Mouse (Mus musculus) neural tube, embryonic 14.5 days (tissue): ENCODE results near the gene Dlx1. TPM values are rescaled to one million over a fixed set of nuclear protein-coding genes. Genes with fewer than 3 reads are reported as not detected.

Source experiments
- ATAC-seq: fragments of 200-750 bp; cut with Nextera tagmentation; 2 replicates; pipeline ENCODE4 v1.8.0; 2017; ENCODE audit warnings: low read depth, mild to moderate bottlenecking, moderate TSS enrichment, moderate library complexity
- H3K27ac ChIP-seq: fragments of 300-500 bp; sonication (generic); 2 replicates; pipeline ENCODE4 v1.5.1; 2014; ENCODE audit warnings: low read depth, mild to moderate bottlenecking, control low read depth, low read length, moderate library complexity, mixed read lengths
- H3K27me3 ChIP-seq: fragments of 300-500 bp; sonication (generic); 2 replicates; pipeline ENCODE4 v1.6.1; 2014; ENCODE audit warnings: low read length; ENCODE audit not compliant: control insufficient read depth, insufficient read depth
- H3K36me3 ChIP-seq: fragments of 300-500 bp; sonication (generic); 2 replicates; pipeline ENCODE4 v1.6.1; 2014; ENCODE audit warnings: low read length, mixed read lengths; ENCODE audit not compliant: control insufficient read depth, insufficient read depth
- H3K4me1 ChIP-seq: fragments of 300-500 bp; sonication (generic); 2 replicates; pipeline ENCODE4 v1.6.1; 2014; ENCODE audit warnings: low read length; ENCODE audit not compliant: control insufficient read depth, insufficient read depth
- H3K4me2 ChIP-seq: fragments of 300-500 bp; sonication (generic); 2 replicates; pipeline ENCODE4 v1.6.1; 2014; ENCODE audit warnings: mild to moderate bottlenecking, low read depth, low read length, control low read depth
- H3K4me3 ChIP-seq: fragments of 300-500 bp; sonication (generic); 2 replicates; pipeline ENCODE4 v1.5.1; 2014; ENCODE audit warnings: low read depth, low read length, control low read depth, mixed read lengths
- H3K9ac ChIP-seq: fragments of 300-500 bp; sonication (generic); replicated peaks from 2 replicates; pipeline ENCODE4 v1.6.1; 2014; ENCODE audit warnings: low read depth, mild to moderate bottlenecking, control low read depth, low read length, mixed read lengths
- H3K9me3 ChIP-seq: fragments of 300-500 bp; sonication (generic); 2 replicates; pipeline ENCODE4 v1.6.1; 2016; ENCODE audit warnings: low read length; ENCODE audit not compliant: control insufficient read depth
- WGBS: fragments of 180-500 bp; shearing (Covaris S2); extraction: QIAGEN DNeasy Blood & Tissue Kit; methylation state at CpG from one replicate; pipeline ENCODE4 v1.1.7; 2014; 5-methylcytosine and 5-hydroxymethylcytosine counted together
- polyA plus RNA-seq: library from polyadenylated mRNA; unstranded; fragments of >200 nt; fragmentation: Nextera tagmentation; extraction: Ambion mirVana; gene quantifications from 2 replicates; pipeline ENCODE4 v1.2.1, GENCODE M21; 2014

The Dlx1 gene
- polyA plus RNA-seq, 1 experiment from 2014 or later = not detected

- no peak for ATAC-seq
- no peak overlapping the region for H3K9ac ChIP-seq
- no peak overlapping the region for H3K4me2 ChIP-seq
- peaks cover 10% of the 10 kb centered on the region; the same call in 1 of the 2 replicates for H3K4me1 ChIP-seq
- peaks cover 68% of the 10 kb centered on the region for H3K27me3 ChIP-seq
- H3K4me3 ChIP-seq = no peak overlapping the region
- 31% methylated on average over 13 of the region's 13 CpGs for WGBS
- H3K27ac ChIP-seq = no peak overlapping the region
- H3K9me3 ChIP-seq = no peaks in the 10 kb centered on the region
- no peaks in the 10 kb centered on the region for H3K36me3 ChIP-seq
Observed at GRCm38 (mm10) chr2:71524763-71525162, 3.1 kb upstream of the Dlx1 start.

DNA sequence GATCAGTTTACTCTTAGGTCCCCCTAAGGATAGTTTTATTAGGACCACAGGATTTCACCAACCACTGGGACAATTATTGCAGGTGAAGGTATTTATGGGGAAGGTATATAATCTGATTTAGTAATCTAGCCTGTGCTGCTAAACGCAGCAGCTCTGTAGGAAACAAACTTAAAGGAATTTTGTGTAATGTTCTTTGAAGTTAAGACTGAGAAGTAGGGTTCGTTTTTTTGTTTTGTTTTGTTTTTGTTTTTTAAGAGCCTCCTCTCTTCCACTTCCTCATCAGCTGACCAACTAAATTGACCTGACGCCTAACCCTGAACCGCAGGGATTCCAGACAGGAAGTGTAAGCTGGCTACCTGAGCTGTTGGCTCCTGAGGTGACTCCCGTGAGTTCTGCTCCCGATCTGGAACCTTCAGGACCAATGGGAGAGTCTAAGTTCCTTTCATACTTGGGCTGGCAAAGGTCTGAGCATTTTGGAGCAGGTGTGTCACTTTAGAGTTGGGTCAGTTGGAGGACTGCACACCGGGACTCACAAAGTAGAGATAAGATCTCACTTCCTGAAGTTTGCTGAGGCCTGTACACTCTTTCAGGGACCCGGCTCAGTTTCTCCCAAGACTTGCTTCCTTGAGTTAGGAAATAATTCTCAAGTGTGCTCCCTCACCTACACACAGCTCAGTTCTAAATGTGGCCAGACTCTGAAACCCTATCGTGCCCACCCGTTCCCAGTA lies 1.2 kb upstream of the Dlx1 start:
- H3K4me3 ChIP-seq = no peak overlapping the region
- peaks cover 64% of the 10 kb centered on the region for H3K27me3 ChIP-seq
- no peak overlapping the region for H3K27ac ChIP-seq
- no peak for ATAC-seq
- H3K4me1 ChIP-seq = peaks cover 10% of the 10 kb centered on the region; the same call in 1 of the 2 replicates
- H3K9ac ChIP-seq = no peak overlapping the region
- 6% methylated on average over 10 of the region's 10 CpGs for WGBS
- H3K4me2 ChIP-seq = no peak overlapping the region
- H3K36me3 ChIP-seq = no peaks in the 10 kb centered on the region
- H3K9me3 ChIP-seq = no peaks in the 10 kb centered on the region

- peaks cover 67% of the 10 kb centered on the region for H3K27me3 ChIP-seq
- WGBS = 2% methylated on average over 24 of the region's 24 CpGs
- no peak overlapping the region for H3K4me3 ChIP-seq
- H3K27ac ChIP-seq = no peak overlapping the region
- no peak for ATAC-seq
- peaks cover 10% of the 10 kb centered on the region; the same call in 1 of the 2 replicates for H3K4me1 ChIP-seq
- H3K4me2 ChIP-seq = no peak overlapping the region
- no peak overlapping the region for H3K9ac ChIP-seq
- no peaks in the 10 kb centered on the region for H3K9me3 ChIP-seq
- H3K36me3 ChIP-seq = no peaks in the 10 kb centered on the region
Observed at GRCm38 (mm10) chr2:71527323-71528013, 445 bp upstream of the Dlx1 start.

DNA sequence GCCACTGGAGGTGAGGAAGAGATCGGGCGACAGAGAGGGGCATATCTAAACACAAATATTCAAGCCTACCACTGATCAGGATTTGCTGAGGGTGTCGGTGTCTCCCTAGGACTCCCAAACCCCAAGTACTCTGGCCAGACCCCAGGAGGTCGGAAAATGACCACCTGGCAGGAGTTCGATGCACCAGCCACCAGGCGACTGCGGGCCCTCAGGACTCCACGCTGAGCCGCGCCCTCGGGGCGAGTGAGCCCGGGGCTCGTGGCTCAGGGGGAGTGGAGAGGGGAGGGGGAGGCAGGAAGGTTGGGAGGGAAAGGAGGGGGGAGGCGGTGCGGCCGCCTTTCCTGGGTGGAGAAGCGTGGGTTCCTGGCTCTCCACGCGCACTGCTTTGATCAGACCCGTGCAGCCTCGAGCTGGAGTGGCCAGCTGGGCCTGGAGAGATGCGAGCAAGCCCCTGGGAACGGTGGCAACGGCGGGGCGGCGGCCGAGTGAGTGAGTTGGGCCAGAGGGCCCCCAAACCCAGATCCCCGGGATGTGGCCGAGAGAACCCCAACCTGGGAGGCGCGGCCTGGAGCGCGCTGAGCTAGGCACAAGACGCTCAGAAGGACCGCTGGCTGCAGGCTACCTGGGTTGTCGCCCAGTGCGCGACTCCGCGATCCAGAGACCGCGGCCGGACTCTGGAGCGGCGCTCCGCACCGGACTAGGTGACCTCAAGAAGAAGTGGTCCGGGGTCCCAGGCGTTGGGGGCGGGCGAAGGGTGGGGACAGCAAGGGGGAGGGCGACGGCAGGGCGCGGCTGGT lies 999 bp downstream of the Dlx1 start:
- Histone ChIP-seq H3K27ac (no peak overlapping the region), H3K36me3 (no peaks in the 10 kb centered on the region), H3K27me3 (peaks cover 68% of the 10 kb centered on the region), H3K4me3 (peak overlapping the region; percentile 26), H3K4me1 (peaks cover 10% of the 10 kb centered on the region; the same call in 1 of the 2 replicates), H3K9me3 (no peaks in the 10 kb centered on the region), H3K4me2 (peak overlapping the region; percentile 49), H3K9ac (no peak overlapping the region)
- under 1% methylated on average over 40 of the region's 57 CpGs for WGBS
- ATAC-seq = peak; percentile 62; the same call in 1 of the 2 replicates

DNA sequence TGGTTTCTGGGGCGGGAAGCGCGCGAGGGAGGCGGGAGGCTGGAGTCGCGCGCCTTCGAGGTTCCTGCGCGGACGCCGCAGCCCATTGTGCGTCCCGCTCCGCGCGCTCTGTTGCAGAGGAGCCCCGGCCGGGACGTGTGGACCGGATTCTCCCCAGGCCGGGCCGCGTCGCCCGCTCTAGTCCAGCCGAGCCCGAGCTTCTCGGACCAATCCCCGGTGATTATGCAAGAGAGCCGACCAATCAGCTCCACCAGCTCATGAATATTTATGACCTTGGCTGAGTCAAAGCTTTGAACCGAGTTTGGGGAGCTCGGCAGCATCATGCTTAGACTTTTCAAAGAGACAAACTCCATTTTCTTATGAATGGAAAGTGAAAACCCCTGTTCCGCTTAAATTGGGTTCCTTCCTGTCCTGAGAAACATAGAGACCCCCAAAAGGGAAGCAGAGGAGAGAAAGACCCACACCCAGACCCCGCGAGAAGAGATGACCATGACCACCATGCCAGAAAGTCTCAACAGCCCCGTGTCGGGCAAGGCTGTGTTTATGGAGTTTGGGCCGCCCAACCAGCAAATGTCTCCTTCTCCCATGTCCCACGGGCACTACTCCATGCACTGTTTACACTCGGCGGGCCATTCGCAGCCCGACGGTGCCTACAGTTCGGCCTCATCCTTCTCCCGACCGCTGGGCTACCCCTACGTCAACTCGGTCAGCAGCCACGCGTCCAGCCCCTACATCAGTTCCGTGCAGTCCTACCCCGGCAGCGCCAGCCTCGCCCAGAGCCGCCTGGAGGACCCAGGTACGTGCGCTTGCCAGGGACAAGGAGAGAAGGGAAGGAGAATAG lies 1.8 kb downstream of the Dlx1 start:
- Histone ChIP-seq H3K4me2 (peak overlapping the region; percentile 49), H3K36me3 (no peaks in the 10 kb centered on the region), H3K9ac (no peak overlapping the region), H3K27me3 (peaks cover 70% of the 10 kb centered on the region), H3K4me1 (peaks cover 10% of the 10 kb centered on the region; the same call in 1 of the 2 replicates), H3K4me3 (peak overlapping the region; percentile 26), H3K9me3 (no peaks in the 10 kb centered on the region), H3K27ac (no peak overlapping the region)
- peak; percentile 78 for ATAC-seq
- WGBS = under 1% methylated on average over 57 of the region's 60 CpGs

DNA sequence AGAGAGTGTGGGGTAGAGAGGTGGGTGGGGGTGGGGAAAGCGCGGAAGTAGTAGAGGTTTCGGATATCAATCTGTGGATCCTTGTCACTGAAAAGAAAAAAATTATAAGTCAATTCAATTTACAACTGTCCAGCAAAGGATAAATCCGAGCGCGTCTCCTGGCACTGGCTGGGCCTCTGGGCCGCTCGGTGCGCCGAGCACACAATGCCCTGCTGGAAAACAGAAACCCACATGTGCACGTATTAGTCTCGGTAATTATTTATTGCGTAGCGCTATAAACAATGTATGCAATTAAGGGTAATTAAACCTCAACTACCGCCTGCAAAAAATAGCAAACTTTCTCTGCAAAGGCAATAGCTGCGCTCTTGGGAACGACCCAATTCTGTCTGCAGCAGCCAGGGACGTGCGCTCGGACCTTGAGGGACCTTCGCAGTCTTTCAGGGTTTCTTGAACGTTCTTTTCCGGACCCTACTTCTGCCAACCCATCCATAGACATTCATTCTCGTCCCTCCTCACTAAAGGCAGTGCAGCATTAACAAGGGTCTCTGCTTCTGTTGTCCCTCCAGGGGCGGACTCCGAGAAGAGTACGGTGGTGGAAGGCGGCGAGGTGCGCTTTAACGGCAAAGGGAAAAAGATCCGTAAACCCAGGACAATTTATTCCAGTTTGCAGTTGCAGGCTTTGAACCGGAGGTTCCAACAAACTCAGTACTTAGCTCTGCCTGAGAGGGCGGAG lies 2.6 kb downstream of the Dlx1 start:
- H3K36me3 ChIP-seq = no peaks in the 10 kb centered on the region
- peaks cover 10% of the 10 kb centered on the region; the same call in 1 of the 2 replicates for H3K4me1 ChIP-seq
- no peak overlapping the region for H3K27ac ChIP-seq
- H3K9me3 ChIP-seq = no peaks in the 10 kb centered on the region
- H3K27me3 ChIP-seq = peaks cover 70% of the 10 kb centered on the region
- WGBS = under 1% methylated on average over 34 of the region's 34 CpGs
- no peak for ATAC-seq
- H3K4me3 ChIP-seq = no peak overlapping the region
- H3K9ac ChIP-seq = no peak overlapping the region
- H3K4me2 ChIP-seq = no peak overlapping the region

- Histone ChIP-seq H3K27me3 (peaks cover 68% of the 10 kb centered on the region), H3K9me3 (no peaks in the 10 kb centered on the region), H3K9ac (no peak overlapping the region), H3K4me1 (peaks cover 10% of the 10 kb centered on the region; the same call in 1 of the 2 replicates), H3K36me3 (no peaks in the 10 kb centered on the region), H3K4me2 (no peak overlapping the region), H3K4me3 (no peak overlapping the region), H3K27ac (no peak overlapping the region)
- WGBS = 2% methylated on average over 11 of the region's 12 CpGs
- ATAC-seq = no peak
Observed at GRCm38 (mm10) chr2:71531124-71531590, 3.2 kb downstream of the Dlx1 start.
